Mouse (Mus musculus) testis, postnatal 14 days (tissue): ENCODE data around the gene Prkca.
A peak's percentile ranks its signal among the peaks of the same experiment; 100 is the strongest.
"Not testable (repeated sequence)": the region's sequence is repeated elsewhere in the genome, so short reads cannot be mapped to it uniquely, and the experiment has no call there.

Experiments
- DNase-seq: peaks from one replicate; pipeline ENCODE4 v3.0.0; 2021; ENCODE audit warnings: low spot score

The Prkca gene

GRCm38 (mm10) chr11:108118814-108119213 lies 224.9 kb downstream of the Prkca start:
- no peak for DNase-seq

- no peak for DNase-seq
Measured at GRCm38 (mm10) chr11:108118221-108118620, 225.5 kb downstream of the Prkca start.

GRCm38 (mm10) chr11:108117360-108118050 lies 226.2 kb downstream of the Prkca start:
- no peak for DNase-seq

DNA sequence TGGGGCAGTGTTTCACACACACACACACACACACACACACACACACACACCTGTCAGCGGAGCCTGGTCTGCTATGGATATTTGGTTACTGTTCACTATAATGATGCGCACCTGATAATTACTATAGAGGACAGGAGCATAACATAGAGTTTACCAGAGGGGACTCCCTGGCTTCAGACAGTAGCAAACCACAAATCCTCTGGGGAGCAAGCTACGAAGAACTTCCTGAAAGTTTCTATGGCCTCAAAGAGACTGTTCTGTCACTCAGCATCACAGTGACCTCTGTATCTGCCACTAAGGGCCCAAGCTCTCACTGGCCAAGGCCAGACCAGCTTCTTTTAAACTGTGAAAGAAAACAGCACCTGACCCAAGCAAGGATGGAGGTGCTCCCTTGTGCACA lies 229.6 kb downstream of the Prkca start:
- no peak for DNase-seq

GRCm38 (mm10) chr11:108112437-108112836 lies 231.3 kb downstream of the Prkca start:
- no peak for DNase-seq

GRCm38 (mm10) chr11:108104085-108104484 lies 239.6 kb downstream of the Prkca start:
- DNase-seq = no peak

GRCm38 (mm10) chr11:108101280-108101950 lies 242.3 kb downstream of the Prkca start:
- peak; percentile 66 for DNase-seq

DNA sequence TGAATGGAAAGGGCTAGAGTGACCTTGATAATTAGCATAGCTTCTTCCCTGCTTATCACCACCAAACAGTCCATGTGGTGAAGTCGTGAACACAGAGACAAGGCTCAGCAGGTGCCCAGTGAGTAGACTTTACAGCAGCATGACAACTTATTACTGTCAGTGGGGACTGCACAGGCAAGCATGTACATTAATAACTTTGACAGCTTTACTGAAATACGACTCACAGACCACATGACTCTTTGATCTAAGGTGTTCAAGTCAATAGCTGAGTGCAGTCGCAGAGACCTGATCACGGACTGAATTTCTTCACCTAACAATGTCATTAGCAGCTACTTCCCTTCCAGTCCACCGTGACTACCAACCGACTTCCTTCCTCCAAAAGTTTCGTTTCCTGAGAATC lies 245.4 kb downstream of the Prkca start:
- no peak for DNase-seq

DNA sequence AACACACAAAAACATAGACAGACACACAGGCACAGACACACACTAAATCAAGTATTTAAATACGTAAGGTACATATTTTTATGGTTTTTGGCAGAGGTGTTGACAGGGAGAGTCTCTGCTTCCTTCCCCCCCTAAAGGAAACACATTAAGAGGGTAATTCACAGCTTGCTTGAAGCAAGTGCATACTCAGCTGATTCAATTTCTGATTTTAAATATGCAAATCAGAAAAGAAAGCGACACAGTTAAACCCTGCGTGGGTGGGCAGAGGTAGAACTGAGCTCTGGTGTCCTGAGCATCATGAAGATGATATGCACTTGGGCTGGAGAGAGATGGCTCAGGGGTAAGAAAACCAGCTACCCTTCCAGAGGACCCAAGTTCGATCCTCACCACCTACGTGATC lies 248.9 kb downstream of the Prkca start:
- DNase-seq = no peak

GRCm38 (mm10) chr11:108093248-108093647 lies 250.5 kb downstream of the Prkca start:
- DNase-seq = no peak

GRCm38 (mm10) chr11:108091238-108091637 lies 252.5 kb downstream of the Prkca start:
- no peak for DNase-seq

- no peak for DNase-seq
Measured at GRCm38 (mm10) chr11:108090706-108091105, 253.0 kb downstream of the Prkca start.

GRCm38 (mm10) chr11:108088063-108088462 lies 255.7 kb downstream of the Prkca start:
- DNase-seq = no peak

DNA sequence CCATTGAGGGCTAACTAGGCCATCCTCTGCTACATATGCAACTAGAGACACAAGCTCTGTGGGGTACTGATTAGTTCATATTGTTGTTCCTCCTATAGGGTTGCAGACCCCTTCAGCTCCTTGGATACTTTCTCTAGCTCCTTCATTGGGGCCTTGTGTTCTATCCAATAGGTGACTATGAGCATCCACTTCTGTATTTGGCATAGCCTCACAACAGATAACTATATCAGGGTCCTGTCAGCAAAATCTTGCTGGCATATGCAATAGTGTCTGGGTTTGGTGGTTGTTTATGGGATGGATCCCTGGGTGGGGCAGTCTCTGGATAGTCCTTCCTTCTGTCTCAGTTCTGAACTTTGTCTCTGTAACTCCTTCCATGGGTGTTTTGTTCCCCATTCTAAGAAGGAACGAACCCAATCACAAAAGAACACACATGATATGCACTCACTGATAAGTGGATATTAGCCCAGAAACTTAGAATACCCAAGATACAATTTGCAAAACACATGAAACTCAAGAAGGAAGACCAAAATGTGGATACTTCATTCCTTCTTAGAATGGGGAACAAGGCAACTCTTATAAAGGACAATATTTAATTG lies 256.5 kb downstream of the Prkca start:
- not testable (repeated sequence) for DNase-seq

DNA sequence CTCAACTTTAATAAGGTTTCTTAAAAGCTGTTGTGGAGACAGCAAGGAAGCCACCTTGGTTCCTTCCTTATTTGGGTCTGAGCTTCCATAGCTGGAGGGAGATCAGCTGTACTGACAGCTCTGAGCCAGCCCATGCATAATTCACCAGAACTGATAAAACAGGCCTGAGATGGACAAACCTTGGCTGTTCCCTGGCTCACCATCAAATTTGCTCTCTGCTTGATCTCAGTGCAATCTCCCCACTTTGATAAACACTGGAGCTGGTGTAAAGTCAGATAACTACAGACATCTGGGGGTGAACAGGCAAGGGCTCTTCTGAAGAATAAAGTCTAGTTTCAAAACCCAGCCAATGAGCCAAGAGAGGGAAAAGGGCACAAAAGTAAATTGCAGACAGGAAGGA lies 261.1 kb downstream of the Prkca start:
- DNase-seq = no peak

DNA sequence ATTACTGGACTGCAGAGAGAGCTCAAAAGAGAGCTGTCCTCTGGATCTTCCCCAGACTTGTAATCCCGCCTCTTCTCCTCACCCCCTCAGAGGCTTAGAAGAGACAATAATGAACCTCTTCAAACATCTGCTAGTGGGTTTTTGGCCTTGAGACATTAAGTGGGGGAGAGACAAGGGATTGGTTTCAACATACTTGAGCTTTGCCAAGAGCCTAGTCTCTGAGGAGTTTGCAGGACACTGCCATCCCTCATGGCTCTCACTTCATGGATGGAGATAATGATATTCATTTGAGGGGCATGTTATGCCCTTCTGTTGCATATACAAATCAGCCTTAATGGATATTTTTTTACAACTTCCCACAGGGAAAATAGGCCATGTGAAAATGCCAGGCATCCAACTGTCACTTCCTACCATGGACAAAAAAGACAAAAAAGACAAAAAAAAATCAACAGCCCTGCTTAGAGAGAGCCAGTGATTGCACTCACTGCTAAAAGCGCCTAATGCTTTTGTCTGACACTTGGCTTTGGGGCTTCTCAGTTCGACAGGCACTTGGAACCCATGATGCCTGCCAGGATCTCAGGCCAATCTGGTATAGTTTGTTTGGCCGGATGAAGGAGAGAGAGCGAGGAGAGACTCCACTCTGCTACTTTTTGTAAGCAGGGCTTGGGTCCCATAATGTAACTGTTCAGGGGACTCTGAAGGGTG lies 263.6 kb downstream of the Prkca start:
- no peak for DNase-seq

DNA sequence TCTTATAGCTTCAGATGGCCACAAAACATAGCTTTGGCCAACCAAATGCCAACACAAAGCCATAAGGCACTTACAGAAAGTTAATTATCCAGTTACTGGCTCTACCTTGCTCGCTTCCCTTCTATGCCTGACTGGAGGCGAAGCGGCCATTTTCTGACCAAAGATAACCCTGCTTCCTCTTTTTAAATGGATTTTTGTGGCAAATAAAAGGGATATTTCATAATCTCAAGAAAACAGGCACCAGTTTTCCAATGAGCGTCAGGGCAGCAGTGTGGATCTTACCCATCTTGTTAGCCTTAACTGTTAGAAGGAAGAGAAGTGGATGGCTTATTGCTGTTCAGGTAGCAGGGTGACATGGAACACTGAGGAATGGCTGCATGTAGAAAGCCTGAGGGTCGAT lies 264.3 kb downstream of the Prkca start:
- no peak for DNase-seq

- no peak for DNase-seq
Measured at GRCm38 (mm10) chr11:108077514-108077913, 266.2 kb downstream of the Prkca start.

DNA sequence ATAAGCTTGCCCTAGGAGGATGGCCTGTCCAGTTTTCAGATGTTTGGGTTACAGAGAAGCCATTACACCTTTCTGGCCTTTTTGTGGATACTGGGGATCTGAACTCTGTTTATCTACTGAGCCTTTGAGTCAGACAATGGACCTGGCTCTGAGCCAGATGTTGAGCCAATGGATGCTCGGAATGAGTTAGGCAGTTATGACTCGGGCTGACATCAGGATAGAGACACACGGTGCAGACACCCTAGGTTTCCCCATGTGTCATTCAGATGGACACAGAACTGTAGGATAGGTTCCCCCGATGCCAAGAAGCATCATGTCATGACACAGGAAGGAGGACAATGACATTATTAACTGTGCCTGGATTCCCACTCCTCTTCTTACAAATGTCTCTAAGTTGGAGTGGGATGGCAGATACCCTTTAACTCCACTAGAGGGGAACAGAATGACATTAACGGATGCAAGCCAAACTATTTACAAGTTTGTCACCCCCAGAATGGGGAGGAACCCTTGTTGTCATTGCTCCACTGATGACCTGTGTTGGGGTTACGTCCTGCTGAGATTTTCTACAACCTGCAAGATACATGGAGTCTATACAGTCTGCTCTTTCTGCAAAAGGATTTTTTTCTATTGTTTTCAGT lies 271.0 kb downstream of the Prkca start:
- DNase-seq = no peak

DNA sequence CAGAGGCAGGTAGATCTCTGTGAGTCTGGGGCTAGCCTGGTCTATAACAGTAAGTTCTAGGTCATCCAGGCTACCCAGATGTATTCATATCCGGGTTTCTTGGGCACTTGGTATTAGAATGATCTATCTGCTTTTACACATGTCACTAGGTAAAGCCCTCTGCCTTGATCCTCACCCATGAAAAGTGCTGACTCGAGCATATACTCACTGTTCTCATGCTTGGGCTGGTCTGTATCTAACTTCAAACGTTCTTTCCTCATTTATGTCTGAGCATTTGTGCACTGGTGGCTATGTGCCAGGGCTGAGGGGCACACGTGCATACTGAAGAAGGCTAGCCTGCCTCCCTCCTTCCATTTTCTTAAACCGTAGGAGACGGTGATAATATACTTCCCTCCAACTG lies 272.5 kb downstream of the Prkca start:
- DNase-seq = no peak

DNA sequence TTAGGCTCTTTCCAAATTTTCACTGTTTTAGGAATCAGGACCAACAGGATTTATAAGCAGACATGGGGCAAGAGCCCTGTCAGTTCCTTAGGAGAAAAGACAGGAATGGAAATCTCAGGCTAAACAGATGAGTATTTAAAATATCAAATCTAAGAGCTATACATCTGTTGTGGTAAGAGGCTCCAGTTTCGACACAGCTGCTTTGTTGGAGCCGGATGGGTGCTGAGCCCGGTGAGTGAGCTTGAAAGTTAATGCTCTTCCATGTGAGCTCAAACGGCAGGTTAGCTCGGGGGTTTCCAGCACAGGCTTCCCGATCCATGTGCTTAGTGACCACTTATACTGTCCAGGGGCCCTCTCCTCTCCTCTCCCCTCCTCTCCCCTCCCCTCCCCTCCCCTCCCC lies 273.7 kb downstream of the Prkca start:
- DNase-seq = no peak

DNA sequence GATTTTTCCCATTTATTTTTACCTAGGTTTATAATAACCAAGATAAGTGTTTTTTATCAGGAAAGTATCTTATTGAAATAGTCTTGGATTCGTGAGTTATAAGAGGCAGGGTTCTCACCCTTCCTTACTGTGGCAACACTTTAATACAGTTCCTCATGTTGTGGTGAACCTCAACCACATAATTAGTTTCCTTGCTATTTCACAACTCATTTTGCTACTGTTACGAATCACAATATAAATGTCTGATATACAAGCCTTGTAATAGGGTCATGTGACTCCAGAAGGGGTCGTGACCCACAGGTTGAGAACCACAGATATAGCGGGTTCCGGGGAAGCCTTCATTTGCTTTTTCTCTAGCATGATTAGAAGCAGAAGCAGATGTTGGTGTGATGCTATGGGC lies 275.3 kb downstream of the Prkca start:
- DNase-seq = no peak
